Mouse (Mus musculus) cerebellum, adult 2 months (tissue): ENCODE measurements at regions not wholly inside any gene's neighbourhood (a gene's known extent, or its start where the extent isn't known, plus 50 kb on each side); places are given as distances from the start of the nearest gene placed in this dataset.

Experiments used
- CTCF ChIP-seq: fragments of 200-500 bp; IDR thresholded peaks from 2 replicates; pipeline ENCODE4 v1.5.1; 2011; ENCODE audit warnings: low read depth, mild to moderate bottlenecking, control low read depth, low read length, moderate library complexity, borderline replicate concordance; ENCODE audit not compliant: insufficient read depth
- POLR2A ChIP-seq: fragments of 200-500 bp; IDR thresholded peaks from 2 replicates; pipeline ENCODE4 v1.6.1; 2011; ENCODE audit warnings: low read length, control low read depth, borderline replicate concordance; ENCODE audit not compliant: insufficient read depth

- no peak for TF ChIP-seq POLR2A
- no peak for TF ChIP-seq CTCF
Measured at GRCm38 (mm10) chr9:111755235-111755634, 65.1 kb upstream of the Stac start.
